Mouse (Mus musculus) stomach, embryonic 16.5 days (tissue): ENCODE measurements around the gene Igf1r. TPM values are rescaled to one million over a fixed set of nuclear protein-coding genes. Genes with fewer than 3 reads are reported as not detected.

Experiments used
- ATAC-seq: fragments of 200-750 bp; cut with Nextera tagmentation; 2 replicates; pipeline ENCODE4 v1.8.0; 2017; ENCODE audit warnings: moderate number of reproducible peaks, moderate TSS enrichment; ENCODE audit not compliant: insufficient read depth, low FRiP score
- H3K27ac ChIP-seq: fragments of 300-500 bp; sonication (generic); 2 replicates; pipeline ENCODE4 v1.5.1; 2014; ENCODE audit warnings: low read length
- H3K27me3 ChIP-seq: fragments of 300-500 bp; sonication (generic); 2 replicates; pipeline ENCODE4 v1.6.1; 2014; ENCODE audit warnings: low read length, control low read depth, mixed read lengths; ENCODE audit not compliant: control insufficient read depth, insufficient read depth
- H3K36me3 ChIP-seq: fragments of 300-500 bp; sonication (generic); 2 replicates; pipeline ENCODE4 v1.6.1; 2014; ENCODE audit warnings: low read length; ENCODE audit not compliant: control insufficient read depth, insufficient read depth
- H3K4me1 ChIP-seq: fragments of 300-500 bp; sonication (generic); 2 replicates; pipeline ENCODE4 v1.6.1; 2014; ENCODE audit warnings: low read length, control low read depth, mixed read lengths; ENCODE audit not compliant: control insufficient read depth, insufficient read depth
- H3K4me2 ChIP-seq: fragments of 300-500 bp; sonication (generic); 2 replicates; pipeline ENCODE4 v1.6.1; 2014; ENCODE audit warnings: low read depth, low read length, mixed read lengths
- H3K4me3 ChIP-seq: fragments of 300-500 bp; sonication (generic); replicated peaks from 2 replicates; pipeline ENCODE4 v1.5.1; 2014; ENCODE audit warnings: mild to moderate bottlenecking, low read length
- H3K9ac ChIP-seq: fragments of 300-500 bp; sonication (generic); 2 replicates; pipeline ENCODE4 v1.6.1; 2014; ENCODE audit warnings: low read length
- H3K9me3 ChIP-seq: fragments of 300-500 bp; sonication (generic); replicated peaks from 2 replicates; pipeline ENCODE4 v1.6.1; 2016; ENCODE audit warnings: low read length, control low read depth; ENCODE audit not compliant: control insufficient read depth
- WGBS: fragments of 180-500 bp; shearing (Covaris S2); extraction: QIAGEN DNeasy Blood & Tissue Kit; methylation state at CpG from one replicate; pipeline ENCODE4 v1.1.7; 2014; 5-methylcytosine and 5-hydroxymethylcytosine counted together
- polyA plus RNA-seq: library from polyadenylated mRNA; unstranded; fragments of >200 nt; fragmentation: Nextera tagmentation; extraction: Ambion mirVana; gene quantifications from 2 replicates; pipeline ENCODE4 v1.2.1, GENCODE M21; 2015

Gene Igf1r
- polyA plus RNA-seq, 1 experiment from 2014 or later: 15.0 TPM

GRCm38 (mm10) chr7:68070030-68070429 is 117.4 kb downstream of the Igf1r start:
- Histone ChIP-seq H3K27ac (no peak overlapping the region), H3K9me3 (no peaks in the 10 kb centered on the region), H3K4me1 (peaks cover 34% of the 10 kb centered on the region), H3K4me3 (no peak overlapping the region), H3K27me3 (no peaks in the 10 kb centered on the region), H3K9ac (no peak overlapping the region), H3K4me2 (0 out of 2 replicates have a peak overlapping the region, but pooled peaks have one; percentile 13), H3K36me3 (no peaks in the 10 kb centered on the region)
- WGBS: 16% methylated on average over 3 of the region's 3 CpGs
- ATAC-seq: no peak

GRCm38 (mm10) chr7:68070626-68071025 is 118.0 kb downstream of the Igf1r start:
- peaks cover 36% of the 10 kb centered on the region for H3K4me1 ChIP-seq
- 0 out of 2 replicates have a peak overlapping the region, but pooled peaks have one; percentile 13 for H3K4me2 ChIP-seq
- ATAC-seq: peak; percentile 57; the same call in 1 of the 2 replicates

GRCm38 (mm10) chr7:68071050-68071449 is 118.4 kb downstream of the Igf1r start:
- H3K27me3 ChIP-seq: no peaks in the 10 kb centered on the region
- no peak for ATAC-seq
- no peak overlapping the region for H3K4me2 ChIP-seq
- no peak overlapping the region for H3K4me3 ChIP-seq
- no peak overlapping the region for H3K9ac ChIP-seq
- H3K9me3 ChIP-seq: no peaks in the 10 kb centered on the region
- H3K36me3 ChIP-seq: no peaks in the 10 kb centered on the region
- no peak overlapping the region for H3K27ac ChIP-seq
- peaks cover 34% of the 10 kb centered on the region for H3K4me1 ChIP-seq
- WGBS: 93% methylated on average over 3 of the region's 3 CpGs

More at GRCm38 (mm10) chr7:68070626-68071025, 118.0 kb downstream of the Igf1r start:
- no peaks in the 10 kb centered on the region for H3K36me3 ChIP-seq
- no peaks in the 10 kb centered on the region for H3K9me3 ChIP-seq
- H3K27ac ChIP-seq: 0 out of 2 replicates have a peak overlapping the region, but pooled peaks have one; percentile 30
- H3K27me3 ChIP-seq: no peaks in the 10 kb centered on the region
- no peak overlapping the region for H3K9ac ChIP-seq
- WGBS: 13% methylated on average over 7 of the region's 7 CpGs
- H3K4me3 ChIP-seq: no peak overlapping the region

GRCm38 (mm10) chr7:68071749-68072148 is 119.1 kb downstream of the Igf1r start:
- Histone ChIP-seq H3K4me1 (peaks cover 34% of the 10 kb centered on the region), H3K4me3 (no peak overlapping the region), H3K27me3 (no peaks in the 10 kb centered on the region), H3K9ac (no peak overlapping the region), H3K36me3 (no peaks in the 10 kb centered on the region), H3K4me2 (no peak overlapping the region), H3K27ac (no peak overlapping the region), H3K9me3 (no peaks in the 10 kb centered on the region)
- no peak for ATAC-seq
- 90% methylated on average over 11 of the region's 11 CpGs for WGBS

GRCm38 (mm10) chr7:68072524-68073459 is 120.2 kb downstream of the Igf1r start:
- H3K36me3 ChIP-seq: no peaks in the 10 kb centered on the region
- H3K4me1 ChIP-seq: peaks cover 34% of the 10 kb centered on the region
- no peaks in the 10 kb centered on the region for H3K27me3 ChIP-seq
- H3K9ac ChIP-seq: no peak overlapping the region
- peak; percentile 63 for ATAC-seq
- no peak overlapping the region for H3K27ac ChIP-seq
- H3K4me2 ChIP-seq: no peak overlapping the region
- WGBS: 82% methylated on average over 14 of the region's 14 CpGs
- H3K9me3 ChIP-seq: no peaks in the 10 kb centered on the region
- H3K4me3 ChIP-seq: no peak overlapping the region

- H3K27ac ChIP-seq: no peak overlapping the region
- peak; percentile 78 for ATAC-seq
- H3K36me3 ChIP-seq: no peaks in the 10 kb centered on the region
- H3K9me3 ChIP-seq: no peaks in the 10 kb centered on the region
- H3K4me1 ChIP-seq: peaks cover 34% of the 10 kb centered on the region
- no peak overlapping the region for H3K4me2 ChIP-seq
- no peaks in the 10 kb centered on the region for H3K27me3 ChIP-seq
- no peak overlapping the region for H3K4me3 ChIP-seq
- WGBS: 33% methylated on average over 8 of the region's 8 CpGs
- H3K9ac ChIP-seq: no peak overlapping the region
Observed at GRCm38 (mm10) chr7:68073460-68073806, 120.8 kb downstream of the Igf1r start.

- Histone ChIP-seq H3K27me3 (no peaks in the 10 kb centered on the region), H3K4me1 (peaks cover 32% of the 10 kb centered on the region), H3K4me2 (no peak overlapping the region)
Observed at GRCm38 (mm10) chr7:68074748-68075147, 122.1 kb downstream of the Igf1r start.

GRCm38 (mm10) chr7:68075401-68075800 is 122.8 kb downstream of the Igf1r start:
- H3K4me3 ChIP-seq: no peak overlapping the region
- no peaks in the 10 kb centered on the region for H3K27me3 ChIP-seq
- no peaks in the 10 kb centered on the region for H3K36me3 ChIP-seq
- no peaks in the 10 kb centered on the region for H3K9me3 ChIP-seq
- WGBS: 76% methylated on average over 3 of the region's 3 CpGs
- peaks cover 33% of the 10 kb centered on the region for H3K4me1 ChIP-seq
- H3K4me2 ChIP-seq: no peak overlapping the region
- H3K9ac ChIP-seq: no peak overlapping the region
- 0 out of 2 replicates have a peak overlapping the region, but pooled peaks have one; percentile 1 for H3K27ac ChIP-seq
- ATAC-seq: no peak

More at GRCm38 (mm10) chr7:68074748-68075147, 122.1 kb downstream of the Igf1r start:
- no peak for ATAC-seq
- Histone ChIP-seq H3K9me3 (no peaks in the 10 kb centered on the region), H3K27ac (0 out of 2 replicates have a peak overlapping the region, but pooled peaks have one; percentile 1), H3K9ac (no peak overlapping the region), H3K4me3 (no peak overlapping the region), H3K36me3 (no peaks in the 10 kb centered on the region)
- 62% methylated on average over 11 of the region's 11 CpGs for WGBS

GRCm38 (mm10) chr7:68080122-68080845 is 127.7 kb downstream of the Igf1r start:
- no peaks in the 10 kb centered on the region for H3K36me3 ChIP-seq
- H3K4me3 ChIP-seq: no peak overlapping the region
- no peaks in the 10 kb centered on the region for H3K9me3 ChIP-seq
- H3K4me1 ChIP-seq: peaks cover 39% of the 10 kb centered on the region
- H3K9ac ChIP-seq: no peak overlapping the region
- H3K4me2 ChIP-seq: no peak overlapping the region
- H3K27ac ChIP-seq: no peak overlapping the region; the same call in 1 of the 2 replicates
- 40% methylated on average over 11 of the region's 11 CpGs for WGBS
- no peaks in the 10 kb centered on the region for H3K27me3 ChIP-seq
- no peak for ATAC-seq
